Mouse (Mus musculus) embryonic facial prominence, embryonic 11.5 days (tissue): Measurements from ENCODE around the gene Olfr38. TPM values are rescaled to one million over a fixed set of nuclear protein-coding genes. Genes with fewer than 3 reads are reported as not detected.

ENCODE experiments used
- ATAC-seq: fragments of 200-750 bp; cut with Nextera tagmentation; replicated peaks from 2 replicates; pipeline ENCODE4 v1.8.0; 2017; ENCODE audit warnings: low read depth; ENCODE audit not compliant: insufficient number of reproducible peaks, low FRiP score, low TSS enrichment
- DNase-seq: peaks from one replicate; pipeline ENCODE4 v3.0.0-alpha.2; 2015; ENCODE audit warnings: low spot score
- H3K27ac ChIP-seq: fragments of 300-500 bp; sonication (generic); replicated peaks from 2 replicates; pipeline ENCODE4 v1.5.1; 2014; ENCODE audit warnings: mild to moderate bottlenecking, low read depth, low read length, control low read depth
- H3K27me3 ChIP-seq: fragments of 300-500 bp; sonication (generic); 2 replicates; pipeline ENCODE4 v1.6.1; 2014; ENCODE audit warnings: mild to moderate bottlenecking, low read length, moderate library complexity, mixed read lengths; ENCODE audit not compliant: control insufficient read depth, insufficient read depth
- H3K36me3 ChIP-seq: fragments of 300-500 bp; sonication (generic); replicated peaks from 2 replicates; pipeline ENCODE4 v1.6.1; 2014; ENCODE audit warnings: low read depth, mild to moderate bottlenecking, low read length, moderate library complexity, mixed read lengths; ENCODE audit not compliant: control insufficient read depth, insufficient read depth
- H3K4me1 ChIP-seq: fragments of 300-500 bp; sonication (generic); 2 replicates; pipeline ENCODE4 v1.6.1; 2014; ENCODE audit warnings: low read length, mixed read lengths; ENCODE audit not compliant: control insufficient read depth, insufficient read depth
- H3K4me2 ChIP-seq: fragments of 300-500 bp; sonication (generic); 2 replicates; pipeline ENCODE4 v1.6.1; 2014; ENCODE audit warnings: low read depth, mild to moderate bottlenecking, control low read depth, low read length, moderate library complexity
- H3K4me3 ChIP-seq: fragments of 300-500 bp; sonication (generic); 2 replicates; pipeline ENCODE4 v1.5.1; 2014; ENCODE audit warnings: low read depth, low read length, control low read depth
- H3K9ac ChIP-seq: fragments of 300-500 bp; sonication (generic); replicated peaks from 2 replicates; pipeline ENCODE4 v1.6.1; 2014; ENCODE audit warnings: mild to moderate bottlenecking, control low read depth, low read length
- H3K9me3 ChIP-seq: fragments of 300-500 bp; sonication (generic); replicated peaks from 2 replicates; pipeline ENCODE4 v1.6.1; 2016; ENCODE audit warnings: mild to moderate bottlenecking, low read length, inconsistent platforms, mixed read lengths; ENCODE audit not compliant: control insufficient read depth
- WGBS: fragments of 180-500 bp; shearing (Covaris S2); extraction: QIAGEN DNeasy Blood & Tissue Kit; methylation state at CpG from one replicate; pipeline ENCODE4 v1.1.7; 2014; 5-methylcytosine and 5-hydroxymethylcytosine counted together
- polyA plus RNA-seq: library from polyadenylated mRNA; unstranded; fragments of >200 nt; fragmentation: Nextera tagmentation; extraction: Ambion mirVana; gene quantifications from 2 replicates; pipeline ENCODE4 v1.2.1, GENCODE M21; 2014

The Olfr38 gene
- polyA plus RNA-seq: not detected in 2 replicates

- Histone ChIP-seq H3K27me3 (no peaks in the 10 kb centered on the region), H3K9me3 (no peaks in the 10 kb centered on the region), H3K4me3 (no peak within 1 kb of the TSS), H3K9ac (no peak within 1 kb of the TSS), H3K27ac (no peak within 1 kb of the TSS), H3K4me1 (no peaks in the 10 kb centered on the region), H3K4me2 (no peak within 1 kb of the TSS), H3K36me3 (no peaks in the 10 kb centered on the region)
- WGBS: 78% methylated on average over 1 of the region's 1 CpGs
- ATAC-seq: no peak
- DNase-seq: no peak
These were observed at the start of gene Olfr38 for GRCm38 (mm10) chr6:42756104-42756503. Gene Olfr38, plus strand, starts transcription at chr6:42756404.

- H3K4me1 ChIP-seq: no peaks in the 10 kb centered on the region
- ATAC-seq: peak; percentile 100
- H3K4me3 ChIP-seq: peak within 1 kb of the TSS; percentile 77
These were observed 46.7 kb upstream of the Olfr38 start, which contains the start of gene Tcaf1 for GRCm38 (mm10) chr6:42709291-42710211. Gene Tcaf1, minus strand, starts transcription at chr6:42710088.

GRCm38 (mm10) chr6:42714668-42715067 lies 41.5 kb upstream of the Olfr38 start:
- no peak for ATAC-seq
- no peaks in the 10 kb centered on the region for H3K4me1 ChIP-seq
- WGBS: 75% methylated on average over 8 of the region's 8 CpGs
- no peaks in the 10 kb centered on the region for H3K36me3 ChIP-seq
- no peaks in the 10 kb centered on the region for H3K27me3 ChIP-seq
- no peak overlapping the region for H3K9ac ChIP-seq
- no peak overlapping the region for H3K4me2 ChIP-seq
- H3K4me3 ChIP-seq: no peak overlapping the region
- H3K27ac ChIP-seq: no peak overlapping the region
- no peaks in the 10 kb centered on the region for H3K9me3 ChIP-seq
- no peak for DNase-seq

More at GRCm38 (mm10) chr6:42709291-42710211, 46.7 kb upstream of the Olfr38 start, which contains the start of gene Tcaf1:
- peak; percentile 88 for DNase-seq
- 2% methylated on average over 28 of the region's 28 CpGs for WGBS
- no peaks in the 10 kb centered on the region for H3K27me3 ChIP-seq
- peak within 1 kb of the TSS; percentile 90 for H3K9ac ChIP-seq
- no peaks in the 10 kb centered on the region for H3K36me3 ChIP-seq
- H3K4me2 ChIP-seq: peak within 1 kb of the TSS; percentile 76
- H3K27ac ChIP-seq: peak within 1 kb of the TSS; percentile 38
- no peaks in the 10 kb centered on the region for H3K9me3 ChIP-seq

GRCm38 (mm10) chr6:42717973-42718372 lies 38.2 kb upstream of the Olfr38 start:
- no peak overlapping the region for H3K9ac ChIP-seq
- H3K4me3 ChIP-seq: no peak overlapping the region
- H3K4me2 ChIP-seq: no peak overlapping the region
- H3K36me3 ChIP-seq: no peaks in the 10 kb centered on the region
- H3K9me3 ChIP-seq: no peaks in the 10 kb centered on the region
- no peak overlapping the region for H3K27ac ChIP-seq
- H3K27me3 ChIP-seq: no peaks in the 10 kb centered on the region
- no peak for ATAC-seq
- DNase-seq: no peak
- no peaks in the 10 kb centered on the region for H3K4me1 ChIP-seq

GRCm38 (mm10) chr6:42739071-42739470 lies 17.1 kb upstream of the Olfr38 start, which contains the start of gene Olfr453:
Gene Olfr453, plus strand, starts transcription at chr6:42739371.
- Histone ChIP-seq H3K4me2 (no peak within 1 kb of the TSS), H3K4me1 (no peaks in the 10 kb centered on the region), H3K9ac (no peak within 1 kb of the TSS), H3K27me3 (no peaks in the 10 kb centered on the region), H3K36me3 (no peaks in the 10 kb centered on the region), H3K4me3 (no peak within 1 kb of the TSS), H3K27ac (no peak within 1 kb of the TSS), H3K9me3 (no peaks in the 10 kb centered on the region)
- no peak for ATAC-seq
- 100% methylated on average over 1 of the region's 1 CpGs for WGBS
- DNase-seq: no peak

GRCm38 (mm10) chr6:42742303-42742702 lies 13.9 kb upstream of the Olfr38 start:
- Histone ChIP-seq H3K27ac (no peak overlapping the region), H3K4me1 (no peaks in the 10 kb centered on the region), H3K27me3 (no peaks in the 10 kb centered on the region), H3K4me3 (no peak overlapping the region), H3K4me2 (no peak overlapping the region), H3K36me3 (no peaks in the 10 kb centered on the region), H3K9ac (no peak overlapping the region), H3K9me3 (no peaks in the 10 kb centered on the region)
- DNase-seq: no peak
- 71% methylated on average over 5 of the region's 5 CpGs for WGBS
- no peak for ATAC-seq

- no peak overlapping the region for H3K9ac ChIP-seq
- H3K36me3 ChIP-seq: no peaks in the 10 kb centered on the region
- H3K4me3 ChIP-seq: no peak overlapping the region
- H3K27ac ChIP-seq: no peak overlapping the region
- ATAC-seq (no peak), DNase-seq (no peak)
- no peaks in the 10 kb centered on the region for H3K4me1 ChIP-seq
- H3K9me3 ChIP-seq: no peaks in the 10 kb centered on the region
- no peaks in the 10 kb centered on the region for H3K27me3 ChIP-seq
- no peak overlapping the region for H3K4me2 ChIP-seq
These were observed 8.4 kb upstream of the Olfr38 start for GRCm38 (mm10) chr6:42747846-42748245.

GRCm38 (mm10) chr6:42777066-42777465 lies 20.9 kb downstream of the Olfr38 start:
- H3K27me3 ChIP-seq: no peaks in the 10 kb centered on the region
- no peaks in the 10 kb centered on the region for H3K9me3 ChIP-seq
- no peaks in the 10 kb centered on the region for H3K4me1 ChIP-seq
- DNase-seq: no peak
- H3K27ac ChIP-seq: no peak overlapping the region
- 85% methylated on average over 1 of the region's 1 CpGs for WGBS
- no peak overlapping the region for H3K4me3 ChIP-seq
- no peaks in the 10 kb centered on the region for H3K36me3 ChIP-seq
- ATAC-seq: no peak
- no peak overlapping the region for H3K4me2 ChIP-seq
- H3K9ac ChIP-seq: no peak overlapping the region
